Mouse (Mus musculus) T-helper 2 cell (primary cell): Measurements from ENCODE around the gene Hist1h2bp.
"Not testable (repeated sequence)": the region's sequence is repeated elsewhere in the genome, so short reads cannot be mapped to it uniquely, and the experiment has no call there.

Experiments used
- in situ Hi-C: fragments of 300-600 bp; cut with MboI, MseI; formaldehyde crosslinking; loops from one replicate; pipeline ENCODE4 v1.15.1; 2025; ENCODE audit warnings: high pct_unique_total_duplicates

Gene Hist1h2bp

GRCm38 (mm10) chr13:21786899-21787629, at the start of gene Hist1h2bp, which contains the start of gene Hist1h2an:
Gene Hist1h2bp, plus strand, starts transcription at chr13:21787461.
Gene Hist1h2an, minus strand, starts transcription at chr13:21787218.
- in situ Hi-C loops = loop anchor here (5.0 kb wide), 1 partner anchor 40 kb away; no protein-coding TSS in a partner anchor

GRCm38 (mm10) chr13:21745006-21745405, 42.3 kb upstream of the Hist1h2bp start:
- in situ Hi-C loops = loop anchor here (5.0 to 10.0 kb wide), 2 partner anchors 42 to 1400 kb away; partner anchors contain the start of genes Hist1h2an and Hist1h2bp

- in situ Hi-C loops = loop anchor here (5.0 to 10.0 kb wide), 2 partner anchors 38 to 1405 kb away; partner anchors contain the start of genes Hist1h2an and Hist1h2bp
These were observed 37.7 kb upstream of the Hist1h2bp start for GRCm38 (mm10) chr13:21749387-21750158.

- in situ Hi-C loops = not testable (repeated sequence)
These were observed 36.9 kb upstream of the Hist1h2bp start, which contains the start of gene Hist1h4k for GRCm38 (mm10) chr13:21750159-21751017. Gene Hist1h4k, minus strand, starts transcription at chr13:21750505.

- in situ Hi-C loops = no loop called here
These were observed 35.8 kb upstream of the Hist1h2bp start for GRCm38 (mm10) chr13:21751417-21751816.

- in situ Hi-C loops = no loop called here
These were observed 35.4 kb upstream of the Hist1h2bp start for GRCm38 (mm10) chr13:21751827-21752226.

GRCm38 (mm10) chr13:21752356-21752755, 34.9 kb upstream of the Hist1h2bp start:
- in situ Hi-C loops = no loop called here

- in situ Hi-C loops = no loop called here
These were observed 34.2 kb upstream of the Hist1h2bp start for GRCm38 (mm10) chr13:21753051-21753523.

GRCm38 (mm10) chr13:21753524-21754285, 33.6 kb upstream of the Hist1h2bp start, which contains the start of the genes Hist1h2ak and Hist1h2bn:
Gene Hist1h2ak, minus strand, starts transcription at chr13:21753827.
Gene Hist1h2bn, plus strand, starts transcription at chr13:21754123.
- in situ Hi-C loops = not testable (repeated sequence)

GRCm38 (mm10) chr13:21754294-21755001, 32.8 kb upstream of the Hist1h2bp start:
- in situ Hi-C loops = not testable (repeated sequence)

- in situ Hi-C loops = no loop called here
These were observed 31.6 kb upstream of the Hist1h2bp start for GRCm38 (mm10) chr13:21755707-21756106.

GRCm38 (mm10) chr13:21778814-21779766, 8.2 kb upstream of the Hist1h2bp start:
- in situ Hi-C loops = no loop called here

- in situ Hi-C loops = no loop called here
These were observed 7.2 kb upstream of the Hist1h2bp start, which contains the start of gene Hist1h1b for GRCm38 (mm10) chr13:21779767-21780731. Gene Hist1h1b, minus strand, starts transcription at chr13:21780625.

GRCm38 (mm10) chr13:21781021-21781555, 6.2 kb upstream of the Hist1h2bp start:
- in situ Hi-C loops = no loop called here

GRCm38 (mm10) chr13:21781639-21782038, 5.6 kb upstream of the Hist1h2bp start:
- in situ Hi-C loops = no loop called here

GRCm38 (mm10) chr13:21782361-21783254, 4.7 kb upstream of the Hist1h2bp start:
- in situ Hi-C loops = not testable (repeated sequence)
